Mouse (Mus musculus) spleen, postnatal 14 days (tissue): ENCODE measurements around the gene Snx4.
"Not testable (repeated sequence)": the region's sequence is repeated elsewhere in the genome, so short reads cannot be mapped to it uniquely, and the experiment has no call there.

Experiments used
- DNase-seq, 2 experiments: peaks; one replicate each; pipeline ENCODE4 v3.0.0; 2021 to 2022; ENCODE audit warnings: low spot score in 2 of 2

Snx4 gene

GRCm38 (mm10) chr16:33251194-33252051, at the start of gene Snx4:
Snx4 (plus strand) TSS chr16:33251442.
- DNase-seq: peak; percentile 86 to 93

- DNase-seq: no peak
Measured at GRCm38 (mm10) chr16:33210812-33211211, 40.4 kb upstream of the Snx4 start.

- DNase-seq: no peak
Measured at GRCm38 (mm10) chr16:33216313-33217003, 34.8 kb upstream of the Snx4 start.

GRCm38 (mm10) chr16:33217553-33218085, 33.6 kb upstream of the Snx4 start:
- not testable (repeated sequence) for DNase-seq

- DNase-seq: no peak
Measured at GRCm38 (mm10) chr16:33222482-33222881, 28.8 kb upstream of the Snx4 start.

- no peak for DNase-seq
Measured at GRCm38 (mm10) chr16:33224381-33224780, 26.9 kb upstream of the Snx4 start.

- DNase-seq: no peak
Measured at GRCm38 (mm10) chr16:33234128-33234527, 17.1 kb upstream of the Snx4 start.

- DNase-seq: no peak
Measured at GRCm38 (mm10) chr16:33236151-33236550, 15.1 kb upstream of the Snx4 start.

- no peak for DNase-seq
Measured at GRCm38 (mm10) chr16:33239305-33239704, 11.9 kb upstream of the Snx4 start.

GRCm38 (mm10) chr16:33242046-33242445, 9.2 kb upstream of the Snx4 start:
- no peak for DNase-seq

GRCm38 (mm10) chr16:33244136-33244691, 7.0 kb upstream of the Snx4 start:
- DNase-seq: peak in 1 of 2 experiments; percentile 10

GRCm38 (mm10) chr16:33244933-33245470, 6.2 kb upstream of the Snx4 start:
- no peak for DNase-seq

- no peak for DNase-seq
Measured at GRCm38 (mm10) chr16:33246526-33246925, 4.7 kb upstream of the Snx4 start.

- no peak for DNase-seq
Measured at GRCm38 (mm10) chr16:33247006-33247405, 4.2 kb upstream of the Snx4 start.

- no peak for DNase-seq
Measured at GRCm38 (mm10) chr16:33250651-33251120, 556 bp upstream of the Snx4 start.

- DNase-seq: no peak
Measured at GRCm38 (mm10) chr16:33255601-33256000, 4.4 kb downstream of the Snx4 start.

- DNase-seq: no peak
Measured at GRCm38 (mm10) chr16:33258530-33258929, 7.3 kb downstream of the Snx4 start.

GRCm38 (mm10) chr16:33259824-33260223, 8.6 kb downstream of the Snx4 start:
- no peak for DNase-seq

- DNase-seq: no peak
Measured at GRCm38 (mm10) chr16:33260825-33261224, 9.6 kb downstream of the Snx4 start.

- DNase-seq: no peak
Measured at GRCm38 (mm10) chr16:33261584-33262061, 10.4 kb downstream of the Snx4 start.

- DNase-seq: no peak
Measured at GRCm38 (mm10) chr16:33262096-33262495, 10.9 kb downstream of the Snx4 start.
